In genomic region chr7:52005511-52006295, GRCm38 (mm10) we compare ENCODE assay signal across 8 mouse cellular contexts. TPM values are rescaled to one million over a fixed set of nuclear protein-coding genes. Genes with fewer than 3 reads are reported as not detected.
DNase-seq lines count a peak whose midpoint lies in the region; ATAC-seq lines count a peak whose summit lies in the region.

TSS of gene Svip (minus strand) at chr7:52006018.

- under 1% methylated on average over 34 of the region's 47 CpGs for WGBS in hindbrain, embryonic 13.5 days

- H3K27ac ChIP-seq in hindbrain, embryonic 13.5 days, result peak within 1 kb of the TSS; percentile 86

- peak; percentile 97 for ATAC-seq in hindbrain, embryonic 13.5 days (ENCODE audit: low FRiP score)

- H3K4me2 ChIP-seq in hindbrain, embryonic 13.5 days, result peak within 1 kb of the TSS; percentile 61

- peak within 1 kb of the TSS; percentile 80 for H3K9ac ChIP-seq in hindbrain, embryonic 13.5 days

- H3K4me3 ChIP-seq in hindbrain, embryonic 13.5 days, result peak within 1 kb of the TSS; percentile 70

- no peaks in the 10 kb centered on the region for H3K9me3 ChIP-seq in hindbrain, embryonic 13.5 days

- H3K36me3 ChIP-seq in hindbrain, embryonic 13.5 days, result no peaks in the 10 kb centered on the region

- peaks cover 10% of the 10 kb centered on the region for H3K4me1 ChIP-seq in hindbrain, embryonic 13.5 days (replicated peaks)

- peaks cover 3% of the 10 kb centered on the region; the same call in 1 of the 2 replicates for H3K27me3 ChIP-seq in hindbrain, embryonic 13.5 days

- peak; percentile 56 for DNase-seq in T-cell, adult 2 months (ENCODE audit: low spot score)
- DNase-seq in cerebellum, postnatal 36 days, result peak; percentile 91 to 92
- DNase-seq in frontal cortex, postnatal 25 days (ENCODE audit: low spot score in 2 of 2), result peak; percentile 76 to 83
- DNase-seq in layer of hippocampus, postnatal 14 days (ENCODE audit: low spot score in 2 of 2), result peak; percentile 90 to 96
- DNase-seq in lung, postnatal 10 days, result peak; percentile 94
- DNase-seq in ovary, postnatal 14 days (ENCODE audit: low spot score), result peak; percentile 71
- peak; percentile 55 to 69 for DNase-seq in thymus, postnatal 10 days (ENCODE audit: low spot score in 2 of 2)

RNA-seq across cellular contexts. Expression of gene Svip, which starts in this region (rescaled TPM):
- polyA plus RNA-seq in hindbrain, embryonic 13.5 days (2015; fragmentation: Nextera tagmentation; extraction: Ambion mirVana), result 21.4 and 22.5 TPM in 2 replicates
- 10 to 100 TPM; 28.2 to 29.2 TPM for total RNA-seq in layer of hippocampus, postnatal 14 days (2021)

Comparison
In these comparisons a context has a peak if more than half of its experiments do, and no peak if none do; other contexts are left out.
1. Peak in every context shown above with its lines: DNase-seq, ATAC-seq, H3K4me3 ChIP-seq and H3K27ac ChIP-seq.